Mouse (Mus musculus) heart, embryonic 14.5 days (tissue): ENCODE measurements around the gene Prpf18. TPM values are rescaled to one million over a fixed set of nuclear protein-coding genes. Genes with fewer than 3 reads are reported as not detected.
"Not testable (repeated sequence)": the region's sequence is repeated elsewhere in the genome, so short reads cannot be mapped to it uniquely, and the experiment has no call there.

Experiments
- ATAC-seq: fragments of 200-750 bp; cut with Nextera tagmentation; 2 replicates; pipeline ENCODE4 v1.8.0; 2017; ENCODE audit warnings: low read depth, moderate TSS enrichment; ENCODE audit not compliant: insufficient number of reproducible peaks, insufficient read depth, low FRiP score
- H3K27ac ChIP-seq, 2 experiments: fragments of 200-500 bp in 1 of 2; fragments of 300-500 bp in 1 of 2; sonication (generic) in 1 of 2; replicated peaks in 1 of 2; 2 replicates each; pipeline ENCODE4 v1.5.1; 2012 to 2014; ENCODE audit warnings: low read depth in 2 of 2, low read length in 2 of 2, control low read depth in 1 of 2, mild to moderate bottlenecking in 1 of 2, mixed read lengths in 1 of 2; ENCODE audit not compliant: control insufficient read depth in 1 of 2, insufficient read depth in 1 of 2
- H3K27me3 ChIP-seq: fragments of 300-500 bp; sonication (generic); 2 replicates; pipeline ENCODE4 v1.6.1; 2014; ENCODE audit warnings: mild to moderate bottlenecking, low read length, control low read depth; ENCODE audit not compliant: control insufficient read depth, insufficient read depth
- H3K36me3 ChIP-seq: fragments of 300-500 bp; sonication (generic); 2 replicates; pipeline ENCODE4 v1.6.1; 2014; ENCODE audit warnings: mild to moderate bottlenecking, control low read depth, low read length, mixed read lengths; ENCODE audit not compliant: control insufficient read depth, insufficient read depth
- H3K4me1 ChIP-seq, 2 experiments: fragments of 200-500 bp in 1 of 2; fragments of 300-500 bp in 1 of 2; sonication (generic) in 1 of 2; 2 replicates each; pipeline ENCODE4 v1.6.1; 2012 to 2014; ENCODE audit warnings: low read length in 2 of 2, control low read depth in 1 of 2, mixed read lengths in 1 of 2; ENCODE audit not compliant: control insufficient read depth in 2 of 2, insufficient read depth in 2 of 2
- H3K4me2 ChIP-seq: fragments of 300-500 bp; sonication (generic); 2 replicates; pipeline ENCODE4 v1.6.1; 2014; ENCODE audit warnings: mild to moderate bottlenecking, low read length
- H3K4me3 ChIP-seq, 2 experiments: fragments of 200-500 bp in 1 of 2; fragments of 300-500 bp in 1 of 2; sonication (generic) in 1 of 2; 2 replicates each; pipeline ENCODE4 v1.5.1; 2012 to 2014; ENCODE audit warnings: low read length in 2 of 2, mild to moderate bottlenecking in 2 of 2, control low read depth in 1 of 2, low read depth in 1 of 2, moderate library complexity in 1 of 2; ENCODE audit not compliant: control insufficient read depth in 1 of 2, insufficient read depth in 1 of 2
- H3K9ac ChIP-seq: fragments of 300-500 bp; sonication (generic); 2 replicates; pipeline ENCODE4 v1.6.1; 2014; ENCODE audit warnings: mild to moderate bottlenecking, low read length
- H3K9me3 ChIP-seq: fragments of 300-500 bp; sonication (generic); 2 replicates; pipeline ENCODE4 v1.6.1; 2016; ENCODE audit warnings: low read length, control low read depth; ENCODE audit not compliant: control insufficient read depth
- WGBS: fragments of 180-500 bp; shearing (Covaris S2); extraction: QIAGEN DNeasy Blood & Tissue Kit; methylation state at CpG from one replicate; pipeline ENCODE4 v1.1.7; 2014; 5-methylcytosine and 5-hydroxymethylcytosine counted together
- polyA plus RNA-seq: library from polyadenylated mRNA; unstranded; fragments of >200 nt; fragmentation: Nextera tagmentation; extraction: Ambion mirVana; gene quantifications from 2 replicates; pipeline ENCODE4 v1.2.1, GENCODE M21; 2014

Gene Prpf18
- polyA plus RNA-seq, 1 experiment from 2014 or later = 27.8 TPM

- no peaks in the 10 kb centered on the region for H3K27me3 ChIP-seq
- H3K9me3 ChIP-seq = no peaks in the 10 kb centered on the region
- ATAC-seq = no peak
- H3K36me3 ChIP-seq = peaks cover 40% of the 10 kb centered on the region
- H3K4me3 ChIP-seq = no peak overlapping the region
- 92% methylated on average over 3 of the region's 3 CpGs for WGBS
- no peak overlapping the region for H3K4me2 ChIP-seq
- peaks cover 0 to 6% of the 10 kb centered on the region in 2 experiments; a peak in 1 of 4 replicates for H3K4me1 ChIP-seq
- H3K27ac ChIP-seq = no peak overlapping the region
- no peak overlapping the region for H3K9ac ChIP-seq
Observed at GRCm38 (mm10) chr2:4626911-4627310, 25.0 kb downstream of the Prpf18 start.

GRCm38 (mm10) chr2:4621471-4621985 is 30.4 kb downstream of the Prpf18 start:
- H3K4me1 ChIP-seq = peaks cover 0 to 2% of the 10 kb centered on the region in 2 experiments; a peak in 1 of 4 replicates
- peak overlapping the region; percentile 49 to 72; a peak in 3 of 4 replicates for H3K27ac ChIP-seq
- no peak overlapping the region for H3K4me2 ChIP-seq
- H3K9me3 ChIP-seq = no peaks in the 10 kb centered on the region
- no peak for ATAC-seq
- no peak overlapping the region for H3K4me3 ChIP-seq
- H3K36me3 ChIP-seq = peaks cover 26% of the 10 kb centered on the region
- no peak overlapping the region for H3K9ac ChIP-seq
- 73% methylated on average over 3 of the region's 3 CpGs for WGBS
- no peaks in the 10 kb centered on the region for H3K27me3 ChIP-seq

GRCm38 (mm10) chr2:4620640-4621401 is 31.1 kb downstream of the Prpf18 start:
- H3K9me3 ChIP-seq = no peaks in the 10 kb centered on the region
- no peak overlapping the region for H3K9ac ChIP-seq
- H3K36me3 ChIP-seq = peaks cover 26% of the 10 kb centered on the region
- no peak overlapping the region for H3K4me3 ChIP-seq
- 67% methylated on average over 12 of the region's 12 CpGs for WGBS
- H3K27ac ChIP-seq = peak overlapping the region; percentile 72 to 78
- no peaks in the 10 kb centered on the region for H3K27me3 ChIP-seq
- H3K4me2 ChIP-seq = no peak overlapping the region
- H3K4me1 ChIP-seq = peaks cover 0 to 2% of the 10 kb centered on the region in 2 experiments; a peak in 1 of 4 replicates
- no peak; the same call in 1 of the 2 replicates for ATAC-seq

GRCm38 (mm10) chr2:4619893-4620593 is 31.9 kb downstream of the Prpf18 start:
- Histone ChIP-seq H3K9ac (no peak overlapping the region), H3K27ac (peak overlapping the region; percentile 17 to 72), H3K4me2 (no peak overlapping the region), H3K9me3 (no peaks in the 10 kb centered on the region), H3K4me1 (peaks cover 0 to 2% of the 10 kb centered on the region in 2 experiments; a peak in 1 of 4 replicates), H3K36me3 (peaks cover 26% of the 10 kb centered on the region), H3K4me3 (no peak overlapping the region), H3K27me3 (no peaks in the 10 kb centered on the region)
- no peak; the same call in 1 of the 2 replicates for ATAC-seq
- WGBS = 54% methylated on average over 6 of the region's 6 CpGs

- not testable (repeated sequence) for H3K4me3 ChIP-seq, H3K27ac ChIP-seq, ATAC-seq, H3K9me3 ChIP-seq, H3K9ac ChIP-seq, H3K4me1 ChIP-seq, H3K4me2 ChIP-seq, H3K27me3 ChIP-seq
- peaks cover 21% of the 10 kb centered on the region for H3K36me3 ChIP-seq
Observed at GRCm38 (mm10) chr2:4619126-4619525, 32.8 kb downstream of the Prpf18 start.

GRCm38 (mm10) chr2:4616995-4617394 is 34.9 kb downstream of the Prpf18 start:
- ATAC-seq = no peak
- WGBS = 87% methylated on average over 4 of the region's 4 CpGs

DNA sequence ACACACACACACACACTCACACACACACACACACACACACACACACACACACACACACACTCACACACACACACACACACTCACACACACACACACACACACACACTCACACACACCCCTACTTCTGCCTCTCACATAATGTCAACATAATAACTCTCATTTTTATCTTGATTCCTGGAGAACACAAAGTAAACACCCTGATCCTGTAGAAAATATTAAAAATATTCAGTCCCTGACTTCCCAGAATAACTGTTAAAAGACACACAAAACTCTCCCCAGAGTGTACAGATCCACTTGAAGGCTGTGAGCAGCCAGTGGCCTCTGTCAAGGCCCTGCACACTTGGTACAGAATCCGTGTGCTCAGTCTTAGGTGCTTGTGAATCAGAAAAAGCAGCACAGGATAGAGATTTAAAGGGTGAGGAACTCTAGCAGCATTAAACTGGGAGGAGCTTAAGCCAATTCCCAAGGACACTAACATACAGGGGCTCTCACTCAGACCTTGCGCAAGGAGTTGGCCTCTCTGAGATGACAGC is 36.8 kb downstream of the Prpf18 start:
- Histone ChIP-seq H3K27ac (0 out of 4 replicates have a peak overlapping the region, but pooled peaks of 1 of the 2 experiments have one; percentile 9), H3K27me3 (no peaks in the 10 kb centered on the region), H3K4me1 (peaks cover 3 to 4% of the 10 kb centered on the region in 2 experiments; a peak in 2 of 4 replicates), H3K36me3 (peaks cover 39% of the 10 kb centered on the region), H3K4me3 (no peak overlapping the region), H3K4me2 (no peak overlapping the region), H3K9ac (no peak overlapping the region), H3K9me3 (no peaks in the 10 kb centered on the region)
- 81% methylated on average over 2 of the region's 2 CpGs for WGBS
- no peak for ATAC-seq

More at GRCm38 (mm10) chr2:4616995-4617394, 34.9 kb downstream of the Prpf18 start:
- no peak overlapping the region for H3K4me2 ChIP-seq
- peaks cover 20% of the 10 kb centered on the region for H3K36me3 ChIP-seq
- no peak overlapping the region for H3K9ac ChIP-seq
- no peaks in the 10 kb centered on the region for H3K9me3 ChIP-seq
- no peak overlapping the region for H3K4me3 ChIP-seq
- H3K27ac ChIP-seq = no peak overlapping the region
- peaks cover 3 to 4% of the 10 kb centered on the region in 2 experiments; a peak in 2 of 4 replicates for H3K4me1 ChIP-seq
- H3K27me3 ChIP-seq = no peaks in the 10 kb centered on the region
